Mouse (Mus musculus): ENCODE measurements at regions not wholly inside any gene's neighbourhood (a gene's known extent, or its start where the extent isn't known, plus 50 kb on each side); places are given as distances from the start of the nearest gene placed in this dataset.
A peak's percentile ranks its signal among the peaks of the same experiment; 100 is the strongest.

- TF ChIP-seq POLR2A (IDR thresholded peaks at IDR 0.05; ENCODE audit: borderline replicate concordance, extremely low read depth, insufficient read depth, insufficient read length, poor library complexity, severe bottlenecking): no peak
- TF ChIP-seq CTCF (IDR thresholded peaks at IDR 0.05; ENCODE audit: borderline replicate concordance, extremely low read depth, insufficient read depth, insufficient read length): peak; percentile 57; the same call in 1 of the 2 replicates
These were observed 457.3 kb upstream of the Nrsn1 start for GRCm38 (mm10) chr13:25727504-25728095.

Data from brain, embryonic 14.5 days (tissue).